Mouse (Mus musculus): ENCODE measurements around the gene Calu. TPM values are rescaled to one million over a fixed set of nuclear protein-coding genes. Genes with fewer than 3 reads are reported as not detected.
"Not testable (repeated sequence)": the region's sequence is repeated elsewhere in the genome, so short reads cannot be mapped to it uniquely, and the experiment has no call there.

Gene Calu
- total RNA-seq (2021), result 10 to 100 TPM; 67.7 to 70.1 TPM

GRCm38 (mm10) chr6:29347665-29348370 lies at the start of gene Calu:
Gene Calu, plus strand, starts transcription at chr6:29348069.
- DNase-seq, result peak; percentile 99 to 100

- no peak for DNase-seq
These were observed 48.8 kb upstream of the Calu start for GRCm38 (mm10) chr6:29299112-29299511.

DNA sequence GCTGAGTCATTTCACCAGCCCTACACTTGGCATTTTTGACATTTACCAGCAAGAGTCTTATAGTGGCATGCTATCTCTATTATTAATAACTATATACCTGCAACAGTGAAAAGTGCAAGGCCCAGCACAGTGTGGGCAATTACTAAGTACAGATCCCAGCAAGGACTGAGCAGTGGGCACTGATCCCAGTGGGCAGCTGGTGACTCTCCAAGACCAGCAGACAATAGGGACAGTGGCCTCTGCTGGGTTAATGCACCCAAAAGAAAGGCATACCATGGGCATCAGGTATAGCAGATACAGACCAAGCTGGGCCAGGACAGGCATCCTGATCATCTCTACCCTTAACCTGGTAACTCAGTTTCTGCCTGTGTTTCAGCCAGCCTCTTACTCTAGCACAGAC lies 44.6 kb upstream of the Calu start:
- no peak for DNase-seq

GRCm38 (mm10) chr6:29303726-29304125 lies 44.1 kb upstream of the Calu start:
- DNase-seq, result no peak

DNA sequence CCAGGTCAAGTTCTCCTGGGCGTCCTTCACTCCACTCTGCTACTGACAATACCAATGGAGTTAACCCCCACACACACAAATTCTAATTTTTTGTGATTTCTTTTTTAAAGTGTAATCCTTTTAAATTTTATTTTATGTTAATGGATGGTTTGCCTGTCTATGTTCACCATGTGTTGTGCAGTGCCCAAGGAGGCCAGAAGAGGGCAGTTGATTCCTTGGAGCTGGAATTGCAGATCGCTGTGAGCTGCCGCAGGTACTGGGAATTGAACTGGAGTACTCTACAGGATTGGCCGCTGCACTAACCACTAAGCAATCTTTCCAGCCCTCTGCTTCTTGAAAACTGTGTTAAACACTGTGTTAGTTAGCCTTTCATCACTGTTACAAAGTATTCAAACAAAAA lies 42.4 kb upstream of the Calu start:
- DNase-seq, result no peak

DNA sequence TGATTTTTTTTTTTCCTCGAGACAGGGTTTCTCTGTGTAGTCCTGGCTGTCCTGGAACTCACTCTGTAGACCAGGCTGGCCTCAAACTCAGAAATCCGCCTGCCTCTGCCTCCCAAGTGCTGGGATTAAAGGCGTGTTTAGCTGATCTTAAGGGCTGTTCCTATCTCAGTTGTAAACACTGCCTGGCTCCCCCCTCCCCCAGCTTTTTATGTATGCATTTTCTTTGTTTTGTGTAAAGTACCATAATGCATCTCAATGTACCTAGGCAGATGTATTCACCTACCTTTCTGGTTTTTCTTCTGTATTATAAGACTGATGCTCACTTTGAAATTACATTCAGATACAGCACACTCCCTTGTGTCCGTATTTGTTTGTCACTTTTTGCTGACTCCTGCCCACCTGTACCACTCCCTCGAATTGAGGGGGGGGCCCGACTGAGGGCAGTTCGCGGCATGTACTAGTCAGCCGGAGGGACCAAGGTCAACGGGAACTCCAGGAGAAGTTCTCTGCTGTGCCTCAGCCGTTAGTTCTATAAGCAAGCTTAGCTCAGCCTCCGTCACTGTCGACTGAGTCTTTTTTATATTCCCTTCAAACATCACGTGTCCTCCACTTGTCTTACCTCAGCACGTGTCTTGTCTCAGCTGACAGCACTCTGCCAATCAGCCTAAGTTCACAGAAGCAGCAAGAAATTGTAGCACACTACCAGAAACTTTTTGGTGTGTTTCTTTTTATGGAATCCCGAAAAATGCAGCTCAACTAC lies 38.8 kb upstream of the Calu start:
- DNase-seq, result no peak

DNA sequence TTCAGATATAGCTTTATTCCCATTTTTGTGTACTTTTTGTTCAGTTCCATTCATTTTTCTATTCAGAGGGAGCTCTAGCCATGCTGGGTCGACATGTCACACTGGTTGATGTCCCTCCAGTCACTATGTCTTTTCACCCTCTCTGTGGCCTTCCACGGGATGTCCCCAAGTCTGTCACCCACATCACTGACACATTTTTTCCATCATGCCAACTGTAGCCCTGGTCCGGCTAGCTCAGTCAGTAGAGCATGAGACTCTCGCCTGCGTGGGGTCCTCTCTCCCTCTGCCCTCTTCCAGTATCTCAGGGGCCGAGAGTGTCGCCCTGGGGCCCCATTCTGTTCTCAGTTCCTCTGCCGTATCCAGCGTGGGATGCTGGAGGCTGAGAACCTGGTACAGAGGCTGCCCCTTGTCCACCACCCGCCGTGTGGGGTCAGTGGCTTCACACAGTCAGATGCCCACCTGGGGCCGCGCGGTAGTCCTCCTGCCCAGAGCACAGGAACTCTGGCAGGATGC lies 34.1 kb upstream of the Calu start:
- DNase-seq, result no peak

DNA sequence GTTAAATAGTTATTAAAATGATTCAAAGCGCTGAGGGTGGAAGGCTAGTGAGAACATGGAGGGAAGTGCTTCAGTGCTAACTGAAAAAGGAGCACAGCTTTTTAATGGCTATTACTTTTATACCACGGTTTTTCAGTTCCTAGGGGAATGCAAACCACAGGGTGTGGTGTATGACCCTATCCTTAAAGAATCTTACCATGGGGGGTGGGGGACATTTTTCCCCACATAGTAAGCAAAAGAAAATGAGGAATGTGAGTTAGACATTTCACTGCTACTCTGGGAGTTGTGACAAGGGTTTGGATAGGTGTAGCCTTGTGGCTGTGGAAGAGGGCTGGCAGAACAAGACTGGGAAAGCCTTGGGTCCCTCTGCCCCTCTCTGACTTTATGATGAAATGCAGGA lies 30.6 kb upstream of the Calu start:
- no peak for DNase-seq

- no peak for DNase-seq
These were observed 29.9 kb upstream of the Calu start for GRCm38 (mm10) chr6:29317941-29318340.

DNA sequence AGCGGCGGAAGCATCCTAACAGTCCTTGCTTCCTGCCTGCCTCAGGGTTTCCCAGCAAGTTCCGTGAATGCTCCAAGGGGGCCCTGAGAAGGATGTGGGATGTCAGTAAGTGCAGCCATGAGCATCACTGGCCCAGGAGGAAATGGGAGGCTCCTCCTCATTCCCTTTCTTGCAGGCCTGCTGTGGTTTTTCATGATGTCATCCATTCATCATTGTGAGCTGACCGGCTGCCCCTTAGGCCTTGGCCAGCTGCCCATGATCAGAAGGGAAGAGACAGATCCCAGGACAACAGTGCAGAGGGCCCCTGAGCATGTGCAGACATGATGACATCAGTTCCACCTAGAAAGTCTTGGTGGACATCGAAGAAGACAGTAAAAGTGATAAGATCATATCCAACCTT lies 29.0 kb upstream of the Calu start, which contains the start of gene Fam71f1:
Fam71f1 (plus strand) TSS at position 262 of the 400 bp plus-strand sequence.
- DNase-seq, result no peak

DNA sequence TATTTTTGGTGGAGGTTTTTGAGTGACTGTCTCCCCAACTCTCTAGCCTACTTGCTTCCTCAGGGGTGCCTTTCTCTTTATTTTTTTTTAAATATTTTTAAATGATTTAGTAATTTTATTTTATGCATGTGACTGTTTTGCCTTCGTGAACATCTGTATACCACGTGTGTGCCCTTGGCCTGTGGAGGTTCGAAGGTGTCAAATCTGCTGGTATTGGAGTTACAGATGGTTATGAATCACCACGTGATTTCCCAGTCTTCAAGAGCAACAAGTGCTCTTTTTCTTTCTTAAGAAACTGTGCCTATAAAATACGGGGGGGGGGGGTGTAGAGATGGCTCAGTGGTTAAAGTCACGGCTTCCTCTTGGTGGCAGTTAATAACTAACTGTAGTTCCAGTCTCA lies 26.3 kb upstream of the Calu start:
- no peak for DNase-seq

GRCm38 (mm10) chr6:29322147-29322546 lies 25.7 kb upstream of the Calu start:
- DNase-seq, result no peak

- no peak for DNase-seq
These were observed 25.1 kb upstream of the Calu start for GRCm38 (mm10) chr6:29322735-29323134.

DNA sequence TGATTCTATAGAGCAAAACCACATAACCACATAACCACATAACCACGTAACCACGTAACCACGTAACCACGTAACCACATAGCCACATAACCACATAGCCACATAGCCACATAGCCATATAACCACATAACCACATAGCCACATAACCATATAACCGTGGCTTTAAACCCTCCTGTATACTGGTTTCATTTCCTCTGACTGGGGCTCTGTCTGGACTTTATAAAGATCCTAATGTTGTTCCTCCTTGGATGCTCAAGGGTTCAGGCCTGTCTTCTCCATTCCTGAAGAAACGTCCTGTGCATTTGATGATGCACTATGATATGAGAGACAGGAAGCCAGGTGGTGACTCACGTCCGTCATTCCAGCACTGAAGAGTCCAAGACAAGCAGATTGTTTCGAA lies 20.9 kb upstream of the Calu start:
- no peak for DNase-seq

GRCm38 (mm10) chr6:29329514-29329913 lies 18.4 kb upstream of the Calu start:
- no peak for DNase-seq

- not testable (repeated sequence) for DNase-seq
These were observed 1.4 kb upstream of the Calu start for GRCm38 (mm10) chr6:29346512-29346911.

DNA sequence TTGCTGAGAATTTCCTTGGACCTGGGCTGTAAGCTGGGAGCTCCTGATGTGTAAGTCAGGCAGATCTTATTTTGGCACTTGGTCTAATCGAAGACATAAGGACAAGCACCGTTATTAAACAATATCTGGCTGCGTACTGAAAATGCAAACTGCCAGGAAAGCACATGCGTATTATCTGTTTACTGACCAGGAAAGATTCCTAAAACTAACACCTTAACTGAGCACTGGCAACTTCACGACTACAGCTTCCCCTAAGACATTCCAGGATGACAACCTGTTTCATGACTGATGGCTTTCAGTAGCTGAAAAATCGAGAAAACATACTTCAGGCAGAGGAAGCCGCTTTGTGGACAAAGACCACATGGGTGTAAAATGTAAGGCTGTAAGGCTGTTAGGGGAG lies 680 bp upstream of the Calu start:
- DNase-seq, result no peak

DNA sequence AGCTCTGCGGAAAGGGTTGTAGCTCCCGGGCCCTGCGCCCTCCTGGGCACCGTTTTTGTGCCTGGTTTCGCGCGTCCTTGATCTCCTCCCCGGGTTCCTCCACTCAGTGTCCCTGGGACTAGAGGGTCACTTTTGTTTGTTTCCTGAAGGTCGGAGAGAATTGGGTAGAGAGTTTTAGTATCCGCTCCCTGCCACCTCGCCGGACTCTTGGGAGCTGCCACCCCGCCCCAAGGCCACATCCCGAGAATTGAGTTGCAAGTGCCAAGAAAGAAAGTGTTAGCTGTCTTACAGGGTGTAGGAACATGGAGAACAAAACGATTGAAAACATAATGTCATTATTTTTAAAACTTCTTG lies 479 bp downstream of the Calu start:
- no peak for DNase-seq

GRCm38 (mm10) chr6:29351613-29352012 lies 3.7 kb downstream of the Calu start:
- no peak for DNase-seq

- DNase-seq, result no peak
These were observed 4.9 kb downstream of the Calu start for GRCm38 (mm10) chr6:29352816-29353215.

GRCm38 (mm10) chr6:29359386-29359785 lies 11.5 kb downstream of the Calu start:
- DNase-seq, result no peak

DNA sequence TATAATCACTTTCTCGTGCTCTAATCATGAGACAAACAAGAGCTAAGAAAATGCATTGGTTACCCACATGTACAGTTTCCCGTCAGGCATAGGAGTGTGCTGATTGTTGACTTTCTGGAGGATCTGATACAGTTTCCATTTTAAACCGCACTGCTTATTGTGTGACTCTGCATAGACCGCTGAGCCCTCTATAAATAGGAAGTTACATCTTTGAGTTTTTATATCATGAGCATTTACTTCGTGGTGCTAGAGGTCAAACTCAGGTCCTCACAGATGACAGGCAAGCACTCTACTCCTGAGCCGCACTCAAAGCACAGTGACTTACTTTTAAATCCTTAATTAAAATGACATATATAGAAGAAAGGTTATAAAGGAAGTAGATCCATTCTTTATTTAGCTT lies 12.3 kb downstream of the Calu start:
- no peak for DNase-seq

- no peak for DNase-seq
These were observed 14.6 kb downstream of the Calu start for GRCm38 (mm10) chr6:29362246-29363128.

Measured in layer of hippocampus, postnatal 36 days (tissue).